Mouse (Mus musculus) kidney, adult 11 months (tissue): ENCODE data around the gene Cfap97.

Source experiments
- DNase-seq: peaks from one replicate; pipeline ENCODE4 v3.0.0; 2022

Gene Cfap97

DNA sequence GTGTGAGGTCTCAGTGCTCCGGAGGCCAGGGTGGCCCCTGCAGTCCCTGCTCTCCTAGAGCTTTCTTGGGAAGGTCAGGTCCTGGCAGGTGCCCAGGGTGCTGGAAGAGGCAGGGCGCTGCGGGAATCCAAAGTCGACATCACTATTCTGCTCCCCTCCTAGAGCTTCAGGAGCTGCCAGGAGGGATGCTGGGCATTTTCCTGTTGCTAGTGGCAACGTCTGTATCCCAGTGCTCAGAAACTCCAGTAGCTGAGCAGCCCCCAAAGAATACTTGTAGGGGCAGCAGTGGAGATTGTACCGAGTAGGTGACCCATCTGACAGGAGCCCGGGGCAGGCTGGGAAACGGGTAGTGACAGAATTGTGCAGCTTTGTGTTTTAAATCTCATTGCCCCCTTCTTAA, 81.2 kb downstream of the Cfap97 start:
- no peak for DNase-seq

GRCm38 (mm10) chr8:46234736-46235135, 83.2 kb downstream of the Cfap97 start:
- no peak for DNase-seq

DNA sequence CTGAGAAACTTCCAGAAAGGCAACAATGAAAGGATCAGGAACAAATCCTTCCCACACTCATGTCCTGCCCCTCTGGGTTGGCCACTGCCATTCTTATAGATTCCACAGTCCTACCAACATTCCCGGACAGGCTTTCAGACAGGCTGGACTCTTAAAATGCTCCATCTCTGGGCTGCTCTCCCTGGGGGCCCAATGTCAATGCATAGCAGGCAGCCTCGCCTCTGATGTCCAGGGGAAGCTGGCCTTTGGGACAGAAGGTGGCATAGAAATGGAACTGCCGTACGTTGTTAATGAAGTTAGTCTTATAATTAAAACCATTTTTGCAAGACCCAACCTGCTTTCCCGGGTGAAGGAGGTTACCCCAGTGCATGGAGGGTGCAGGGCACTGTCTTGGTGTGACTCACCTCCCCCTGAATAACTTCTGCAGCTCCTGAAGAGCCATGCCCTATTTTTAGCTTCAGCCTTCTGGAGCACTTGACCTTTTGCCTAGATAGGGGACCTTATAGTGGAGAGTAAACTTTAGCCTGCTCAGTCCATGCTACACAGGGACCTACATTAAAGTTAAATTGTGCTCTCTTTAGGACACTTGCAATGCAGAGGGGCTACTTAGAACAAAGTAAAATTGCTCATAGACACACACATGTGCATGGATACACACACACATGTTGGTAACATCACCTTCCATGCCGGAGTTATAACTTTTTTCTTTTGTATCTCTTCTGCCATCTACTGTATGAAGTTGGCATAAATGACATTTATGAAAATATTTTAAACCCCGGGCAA, 85.1 kb downstream of the Cfap97 start:
- no peak for DNase-seq

GRCm38 (mm10) chr8:46241568-46242374, 90.2 kb downstream of the Cfap97 start:
- DNase-seq = peak; percentile 46

DNA sequence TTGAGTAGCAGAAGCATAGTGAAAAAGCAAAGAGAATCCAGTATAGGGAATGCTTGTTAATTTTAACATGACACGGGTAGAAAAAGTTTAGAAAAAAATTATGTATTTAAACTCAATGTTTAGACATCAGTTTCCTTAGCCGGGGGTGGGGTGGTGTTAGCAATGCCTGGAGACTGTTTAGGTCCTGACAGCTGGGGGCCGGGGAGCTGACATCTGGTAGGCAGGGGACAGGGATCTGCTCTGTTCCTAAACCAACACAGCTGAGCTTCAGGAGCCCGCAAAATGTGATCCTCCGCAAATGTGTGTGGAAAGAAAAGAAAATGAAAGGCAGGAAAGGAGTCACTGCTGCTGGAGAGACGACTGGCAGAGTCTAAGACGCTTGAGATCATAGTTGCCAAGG, 91.4 kb downstream of the Cfap97 start:
- DNase-seq = no peak
